Mouse (Mus musculus) embryonic fibroblast, embryonic 13.5 days (primary cell): ENCODE results near the gene Telo2.

Experiments
- CTCF ChIP-seq: IDR thresholded peaks from 2 replicates; pipeline ENCODE4 v1.5.1; 2011; ENCODE audit warnings: mild to moderate bottlenecking, control low read depth, low read length, moderate library complexity, borderline replicate concordance; ENCODE audit not compliant: insufficient read depth
- POLR2A ChIP-seq: IDR thresholded peaks from 2 replicates; pipeline ENCODE4 v1.6.1; 2011; ENCODE audit warnings: low read depth, mild to moderate bottlenecking, control low read depth, low read length, moderate library complexity

DNA sequence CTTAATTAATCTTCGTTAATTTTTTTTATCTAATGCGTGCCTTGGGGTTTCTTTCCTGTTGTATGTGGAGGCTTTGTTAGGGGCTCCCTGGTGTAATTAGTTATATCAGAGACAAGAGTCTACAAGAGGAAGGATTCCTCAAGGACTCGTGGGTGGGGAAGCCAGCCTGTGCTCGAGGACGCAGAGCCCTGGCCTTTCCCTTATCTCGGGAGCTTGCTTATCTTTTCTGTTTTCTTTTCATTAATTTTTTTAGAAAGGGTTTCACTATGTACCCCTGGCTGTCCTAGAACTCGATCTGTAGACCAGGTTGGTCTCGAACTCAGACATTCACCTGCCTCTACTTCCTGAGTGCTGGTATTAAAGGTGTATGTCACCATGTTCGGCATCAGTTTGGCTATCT lies 11.9 kb upstream of the Telo2 start:
- TF ChIP-seq POLR2A (no peak), CTCF (no peak)
